Mouse (Mus musculus): Measurements from ENCODE around the gene Scg5.
A peak's percentile ranks its signal among the peaks of the same experiment; 100 is the strongest.

Scg5 gene

GRCm38 (mm10) chr2:113805765-113806164, 23.2 kb downstream of the Scg5 start:
- DNase-seq: no peak

GRCm38 (mm10) chr2:113803753-113804152, 25.2 kb downstream of the Scg5 start:
- no peak for DNase-seq

- no peak for DNase-seq
These were observed 28.1 kb downstream of the Scg5 start for GRCm38 (mm10) chr2:113800846-113801245.

GRCm38 (mm10) chr2:113798605-113799004, 30.3 kb downstream of the Scg5 start:
- no peak for DNase-seq

GRCm38 (mm10) chr2:113795186-113795585, 33.7 kb downstream of the Scg5 start:
- no peak for DNase-seq

- no peak for DNase-seq
These were observed 35.4 kb downstream of the Scg5 start for GRCm38 (mm10) chr2:113793521-113793920.

- DNase-seq: no peak
These were observed 40.0 kb downstream of the Scg5 start for GRCm38 (mm10) chr2:113788821-113789387.

GRCm38 (mm10) chr2:113787882-113788281, 41.0 kb downstream of the Scg5 start:
- no peak for DNase-seq

- DNase-seq: no peak
These were observed 44.1 kb downstream of the Scg5 start for GRCm38 (mm10) chr2:113784851-113785250.

- DNase-seq: no peak
These were observed 47.4 kb downstream of the Scg5 start for GRCm38 (mm10) chr2:113781521-113781920.

GRCm38 (mm10) chr2:113781107-113781506, 47.8 kb downstream of the Scg5 start:
- no peak for DNase-seq

- no peak for DNase-seq
These were observed 49.6 kb downstream of the Scg5 start for GRCm38 (mm10) chr2:113779336-113779735.

- no peak for DNase-seq
These were observed 50.9 kb downstream of the Scg5 start for GRCm38 (mm10) chr2:113778036-113778435.

- no peak for DNase-seq
These were observed 52.6 kb downstream of the Scg5 start for GRCm38 (mm10) chr2:113776297-113776696.

- peak; percentile 9 for DNase-seq
These were observed 54.6 kb downstream of the Scg5 start for GRCm38 (mm10) chr2:113774150-113774805.

- DNase-seq: no peak
These were observed 60.2 kb downstream of the Scg5 start for GRCm38 (mm10) chr2:113768541-113769303.

- DNase-seq: peak; percentile 53
These were observed 63.0 kb downstream of the Scg5 start for GRCm38 (mm10) chr2:113765885-113766284.

GRCm38 (mm10) chr2:113764968-113765367, 64.0 kb downstream of the Scg5 start:
- no peak for DNase-seq

- peak; percentile 6 for DNase-seq
These were observed 70.4 kb downstream of the Scg5 start, which contains the start of gene Grem1 for GRCm38 (mm10) chr2:113758311-113759161. Grem1 (minus strand) TSS chr2:113758646.

GRCm38 (mm10) chr2:113757525-113758310, 71.2 kb downstream of the Scg5 start:
- peak; percentile 9 for DNase-seq

- no peak for DNase-seq
These were observed 71.9 kb downstream of the Scg5 start for GRCm38 (mm10) chr2:113756924-113757524.

- DNase-seq: no peak
These were observed 79.2 kb downstream of the Scg5 start for GRCm38 (mm10) chr2:113749721-113750120.

All from kidney, postnatal 14 days (tissue).